Mouse (Mus musculus) kidney, postnatal 10 days (tissue): ENCODE results near the gene Klhl26.

Experiments
- DNase-seq: peaks from one replicate; pipeline ENCODE4 v3.0.0; 2021; ENCODE audit warnings: mixed read lengths

Klhl26 gene

GRCm38 (mm10) chr8:70439848-70440179 is 37.0 kb downstream of the Klhl26 start:
- DNase-seq, result no peak

- peak; percentile 98 for DNase-seq
These were observed 37.5 kb downstream of the Klhl26 start, which contains the start of gene Crtc1 for GRCm38 (mm10) chr8:70439055-70439847. TSS of gene Crtc1 (minus strand) at chr8:70439579.

GRCm38 (mm10) chr8:70438423-70438822 is 38.3 kb downstream of the Klhl26 start:
- DNase-seq, result no peak

GRCm38 (mm10) chr8:70435156-70435555 is 41.6 kb downstream of the Klhl26 start:
- DNase-seq, result no peak

- no peak for DNase-seq
These were observed 43.7 kb downstream of the Klhl26 start for GRCm38 (mm10) chr8:70432991-70433536.

- DNase-seq, result no peak
These were observed 45.6 kb downstream of the Klhl26 start for GRCm38 (mm10) chr8:70431213-70431612.

- DNase-seq, result no peak
These were observed 50.4 kb downstream of the Klhl26 start for GRCm38 (mm10) chr8:70426300-70426907.

GRCm38 (mm10) chr8:70422722-70423121 is 54.0 kb downstream of the Klhl26 start:
- no peak for DNase-seq

- no peak for DNase-seq
These were observed 55.2 kb downstream of the Klhl26 start for GRCm38 (mm10) chr8:70421349-70422104.

GRCm38 (mm10) chr8:70419879-70420643 is 56.7 kb downstream of the Klhl26 start:
- DNase-seq, result no peak

- peak; percentile 70 for DNase-seq
These were observed 57.8 kb downstream of the Klhl26 start for GRCm38 (mm10) chr8:70418954-70419353.

- DNase-seq, result no peak
These were observed 58.9 kb downstream of the Klhl26 start for GRCm38 (mm10) chr8:70417914-70418313.

- DNase-seq, result no peak
These were observed 59.8 kb downstream of the Klhl26 start for GRCm38 (mm10) chr8:70416941-70417340.

- DNase-seq, result peak; percentile 48
These were observed 61.0 kb downstream of the Klhl26 start for GRCm38 (mm10) chr8:70415540-70416451.

- DNase-seq, result no peak
These were observed 62.3 kb downstream of the Klhl26 start for GRCm38 (mm10) chr8:70414310-70414946.

- DNase-seq, result no peak
These were observed 66.5 kb downstream of the Klhl26 start for GRCm38 (mm10) chr8:70410281-70410680.

- peak; percentile 49 for DNase-seq
These were observed 67.3 kb downstream of the Klhl26 start for GRCm38 (mm10) chr8:70409455-70409871.

- DNase-seq, result no peak
These were observed 67.7 kb downstream of the Klhl26 start for GRCm38 (mm10) chr8:70409019-70409418.

- DNase-seq, result peak; percentile 22
These were observed 68.5 kb downstream of the Klhl26 start for GRCm38 (mm10) chr8:70408301-70408700.

GRCm38 (mm10) chr8:70406427-70407069 is 70.2 kb downstream of the Klhl26 start:
- DNase-seq, result peak; percentile 64
